Mouse (Mus musculus): ENCODE measurements at regions not wholly inside any gene's neighbourhood (a gene's known extent, or its start where the extent isn't known, plus 50 kb on each side); places are given as distances from the start of the nearest gene placed in this dataset.
"Not testable (repeated sequence)": the region's sequence is repeated elsewhere in the genome, so short reads cannot be mapped to it uniquely, and the experiment has no call there.

DNA sequence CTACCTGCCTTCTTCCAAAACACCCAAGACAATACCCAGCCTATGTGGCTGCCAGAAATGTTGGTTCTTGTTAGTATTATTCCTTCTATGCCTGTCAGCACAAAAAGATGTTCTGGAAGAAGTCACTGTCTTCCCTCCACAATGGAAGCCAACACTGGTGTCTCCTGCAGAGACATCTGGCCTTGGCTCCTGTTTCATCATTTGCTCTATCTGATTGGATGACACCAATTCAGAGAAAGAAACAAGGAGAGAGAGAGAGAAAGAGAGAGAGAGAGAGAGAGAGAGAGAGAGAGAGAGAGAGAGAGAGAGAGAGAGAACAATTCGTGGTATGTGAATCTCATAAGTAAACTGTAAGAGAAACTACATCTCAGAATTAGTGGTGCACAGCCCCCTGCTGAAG is 218.9 kb upstream of the Klf3 start:
- no peak for DNase-seq (ENCODE audit: low read depth, low spot score)

DNA sequence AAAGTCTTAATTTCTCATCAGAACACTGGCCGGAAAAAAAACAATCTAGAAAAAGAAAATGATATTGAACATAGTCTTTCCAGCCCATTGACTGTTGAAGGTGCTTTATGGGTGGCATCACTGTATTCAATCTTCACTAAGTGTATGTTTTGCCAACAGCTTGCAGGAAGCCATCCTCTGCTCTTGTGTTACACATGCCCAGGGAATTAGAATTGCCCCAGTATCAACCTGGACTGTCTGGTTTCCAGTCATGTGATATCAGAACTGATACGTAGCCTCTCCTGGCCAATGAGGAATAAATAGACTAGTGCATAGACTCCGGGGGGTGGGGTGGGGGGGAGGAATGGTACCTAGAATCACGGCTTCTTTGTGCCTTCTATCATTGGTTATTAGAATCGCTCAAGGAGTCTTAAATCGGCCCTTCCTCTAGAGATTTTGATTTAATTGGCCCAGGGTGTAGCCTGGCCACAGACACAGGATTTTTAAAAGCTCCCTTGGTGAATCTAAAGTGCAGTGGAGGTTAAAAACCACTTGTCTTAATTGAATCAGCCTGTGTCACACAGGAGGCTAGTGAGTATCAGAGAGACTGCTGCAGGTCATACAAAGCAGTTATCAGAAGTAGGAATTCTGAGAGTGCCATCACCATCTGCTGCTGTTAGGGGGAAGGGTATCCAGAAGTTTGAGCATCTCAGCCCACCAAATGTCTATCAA is 218.0 kb upstream of the Klf3 start:
- DNase-seq (ENCODE audit: low read depth, low spot score), result no peak

DNA sequence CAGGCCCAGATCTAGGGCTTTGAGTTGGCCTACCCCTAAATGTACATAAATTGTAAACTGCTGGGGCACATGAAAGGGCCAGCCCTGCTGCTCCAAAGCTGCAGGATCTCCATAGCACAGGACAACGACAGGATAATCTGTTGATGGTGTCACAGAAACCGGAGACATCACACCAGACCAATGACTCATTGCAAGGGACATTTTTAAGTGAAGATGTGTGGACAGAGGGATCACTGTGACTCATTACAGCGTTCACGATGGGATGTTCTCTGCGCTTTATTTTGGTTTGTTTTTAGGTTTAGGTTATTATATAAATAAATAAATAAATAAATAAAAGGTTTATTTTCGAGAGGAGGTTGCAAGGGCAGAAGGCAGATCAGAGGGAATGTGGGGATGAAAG is 216.9 kb upstream of the Klf3 start:
- DNase-seq (ENCODE audit: low read depth, low spot score), result no peak

DNA sequence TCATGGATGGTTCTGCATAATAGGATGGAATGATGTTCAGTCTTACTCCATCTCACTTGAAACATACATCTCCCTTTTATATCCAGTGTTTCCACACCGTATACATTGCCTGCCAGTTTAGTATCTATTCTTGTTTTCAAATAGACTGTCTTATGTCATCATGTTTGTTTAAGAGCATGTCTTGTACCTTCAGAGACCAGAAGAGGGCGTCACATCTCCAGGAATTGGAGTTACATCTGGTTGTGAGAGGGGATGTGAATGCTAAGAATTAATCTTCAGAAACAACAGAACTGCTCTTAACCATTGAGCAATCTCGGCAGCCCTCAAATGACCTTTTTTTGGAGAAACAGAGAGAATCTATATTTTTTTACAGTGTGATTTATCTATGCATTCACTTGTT is 216.3 kb upstream of the Klf3 start:
- no peak for DNase-seq (ENCODE audit: low read depth, low spot score)

DNA sequence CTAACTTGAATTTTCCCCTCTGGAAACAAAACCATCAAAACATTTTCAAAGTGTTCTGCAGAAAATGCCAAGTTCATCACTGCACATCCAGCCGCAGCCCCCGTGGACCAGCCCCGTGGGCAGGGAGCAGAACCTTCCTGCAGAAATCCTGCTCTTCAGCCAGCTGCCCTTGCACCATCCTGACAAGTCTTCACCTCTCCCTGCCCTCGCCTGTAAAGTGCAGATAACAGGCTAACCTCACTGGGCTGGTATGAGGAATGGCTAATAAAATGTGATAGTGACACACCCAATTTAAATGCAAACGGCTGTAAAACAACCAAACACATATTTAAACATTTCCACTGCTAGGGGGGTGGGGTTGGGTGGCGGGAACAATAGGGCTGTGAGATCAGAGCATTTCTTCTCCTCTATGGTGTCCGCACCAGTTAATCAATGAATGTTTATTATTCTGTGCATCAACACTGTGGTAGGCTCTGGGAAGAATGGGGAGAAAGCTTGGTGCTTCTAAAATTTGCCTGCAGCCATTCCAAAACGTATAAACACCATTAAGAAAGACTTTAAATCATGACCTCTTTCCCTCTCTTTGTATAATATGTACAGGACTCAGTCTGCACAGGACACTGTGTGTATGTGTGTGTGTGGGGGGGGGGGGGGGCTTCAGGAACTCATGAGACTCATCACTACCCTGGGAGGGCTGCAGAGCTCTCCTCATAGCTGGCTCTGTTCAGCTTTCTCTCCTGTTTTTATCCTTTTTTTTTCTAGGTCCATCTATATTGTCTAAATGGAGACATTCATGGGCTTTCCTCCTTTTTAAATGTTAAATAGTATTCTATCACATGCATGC is 215.1 kb upstream of the Klf3 start:
- peak; percentile 78 for DNase-seq (ENCODE audit: low read depth, low spot score)

DNA sequence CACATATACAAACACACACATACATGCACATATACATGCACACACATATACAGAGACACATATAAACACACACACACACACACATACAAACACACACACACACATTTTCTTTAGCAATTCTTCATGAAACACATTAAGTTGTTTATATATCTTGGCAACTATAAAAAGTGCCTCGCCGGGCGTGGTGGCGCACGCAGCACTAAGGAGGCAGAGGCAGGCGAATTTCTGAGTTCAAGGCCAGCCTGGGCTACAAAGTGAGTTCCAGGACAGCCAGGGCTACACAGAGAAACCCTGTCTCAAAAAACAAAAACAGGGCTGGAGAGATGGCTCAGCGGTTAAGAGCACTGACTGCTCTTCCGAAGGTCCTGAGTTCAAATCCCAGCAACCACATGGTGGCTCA is 214.4 kb upstream of the Klf3 start:
- DNase-seq (ENCODE audit: low read depth, low spot score), result not testable (repeated sequence)

DNA sequence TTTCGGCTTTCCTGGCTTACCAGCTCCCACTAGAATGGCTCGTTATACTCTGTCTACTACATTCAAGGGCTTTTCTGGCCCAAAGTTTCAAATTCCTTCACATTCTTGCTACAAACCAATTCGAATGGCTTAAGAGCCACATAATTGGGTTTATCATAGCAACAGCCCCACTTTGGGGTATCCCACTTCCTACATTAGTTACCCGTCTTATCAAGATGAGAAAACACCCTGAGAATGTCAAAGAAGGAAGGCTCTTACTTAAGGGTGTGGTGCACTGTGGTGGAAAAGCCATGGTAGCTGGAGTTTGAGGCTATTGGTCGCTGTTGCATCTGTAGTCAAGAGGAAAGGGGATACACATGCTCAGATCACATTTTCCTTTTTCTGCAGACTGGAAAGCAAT is 213.2 kb upstream of the Klf3 start:
- no peak for DNase-seq (ENCODE audit: low read depth, low spot score)

DNA sequence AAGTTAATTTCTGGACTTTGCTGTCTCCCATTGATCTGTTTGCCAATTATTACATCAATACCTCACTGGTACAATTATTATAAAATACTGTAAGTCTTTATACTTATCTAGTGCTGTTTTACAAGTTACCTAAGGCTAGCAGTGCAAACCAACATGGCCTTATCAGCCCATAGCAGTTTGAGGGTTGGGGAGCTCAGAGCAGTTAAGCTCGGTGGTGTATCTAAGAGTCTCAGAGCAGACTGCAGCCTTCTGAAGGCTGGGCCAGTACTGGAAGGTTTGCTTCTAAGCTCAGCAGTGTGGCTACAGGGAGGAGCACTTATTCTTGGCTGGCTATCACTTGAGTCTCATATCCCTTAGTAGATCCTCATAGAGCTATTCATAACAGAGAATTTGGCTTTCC is 212.4 kb upstream of the Klf3 start:
- peak; percentile 76 for DNase-seq (ENCODE audit: low read depth, low spot score)

DNA sequence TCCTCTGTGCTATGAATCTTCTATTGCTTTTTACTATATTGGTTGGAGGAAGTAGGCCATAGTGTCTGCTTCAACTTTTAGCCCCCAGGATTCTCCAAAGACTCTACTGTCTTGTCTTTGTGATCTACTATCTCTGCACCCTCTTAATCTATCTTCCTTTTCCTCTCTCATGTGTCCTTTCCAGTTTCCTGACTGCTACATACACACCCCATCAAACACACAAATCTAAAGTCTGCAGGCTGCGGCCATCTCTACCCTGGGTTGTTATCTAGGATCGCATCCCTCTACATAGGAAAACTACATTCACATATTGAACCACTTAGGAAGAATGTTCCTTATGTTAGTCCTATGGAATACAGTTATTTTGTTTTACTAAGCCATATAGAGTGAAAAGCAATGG is 211.4 kb upstream of the Klf3 start:
- no peak for DNase-seq (ENCODE audit: low read depth, low spot score)

DNA sequence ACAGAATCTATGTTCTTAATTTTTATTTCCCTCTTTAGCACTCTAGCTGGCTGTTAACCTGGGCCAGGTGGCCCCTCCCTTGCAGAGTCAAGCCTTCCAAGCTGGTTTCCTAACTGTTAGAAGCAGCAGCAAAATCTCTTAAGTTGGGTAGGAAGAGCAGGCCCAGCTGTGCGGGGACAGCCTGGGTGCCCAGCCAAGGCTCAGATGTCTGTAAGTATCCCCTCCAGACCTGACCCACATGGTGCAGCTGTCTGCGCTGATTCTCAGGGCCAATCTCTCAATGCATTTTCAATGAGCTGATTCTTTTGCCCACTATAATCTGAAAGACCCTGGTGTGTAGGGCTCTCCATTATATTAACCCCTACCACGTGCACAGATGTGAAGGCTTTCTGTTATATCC is 208.0 kb upstream of the Klf3 start:
- no peak for DNase-seq (ENCODE audit: low read depth, low spot score)

DNA sequence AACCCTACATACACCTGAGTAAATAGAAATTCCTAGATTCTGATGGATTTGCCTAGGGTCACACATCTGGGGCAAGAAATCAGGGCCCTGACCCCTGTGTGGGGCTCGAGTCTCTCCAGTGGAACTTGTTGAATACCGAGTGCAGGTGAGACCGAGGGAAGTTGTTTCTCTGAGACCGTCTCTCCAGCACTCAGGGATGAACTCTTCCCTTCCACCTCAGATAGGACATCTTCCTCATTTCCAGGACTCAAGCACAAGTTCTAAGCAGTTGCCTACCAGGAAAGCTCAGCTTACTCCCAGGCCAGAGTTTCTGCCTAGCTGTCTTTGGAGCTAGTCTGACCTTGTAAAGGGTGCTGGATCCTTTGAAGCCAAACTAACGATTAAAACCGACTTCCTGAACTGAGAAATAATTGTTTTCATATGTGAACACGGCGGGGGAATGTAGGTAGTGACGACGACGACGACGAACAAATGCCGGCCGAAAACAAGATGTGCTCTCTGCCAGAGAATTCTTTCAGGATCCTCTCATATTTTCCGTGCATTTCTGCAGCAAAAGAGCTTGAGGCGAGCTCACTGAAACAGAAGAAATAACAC is 207.3 kb upstream of the Klf3 start:
- DNase-seq (ENCODE audit: low read depth, low spot score), result no peak

DNA sequence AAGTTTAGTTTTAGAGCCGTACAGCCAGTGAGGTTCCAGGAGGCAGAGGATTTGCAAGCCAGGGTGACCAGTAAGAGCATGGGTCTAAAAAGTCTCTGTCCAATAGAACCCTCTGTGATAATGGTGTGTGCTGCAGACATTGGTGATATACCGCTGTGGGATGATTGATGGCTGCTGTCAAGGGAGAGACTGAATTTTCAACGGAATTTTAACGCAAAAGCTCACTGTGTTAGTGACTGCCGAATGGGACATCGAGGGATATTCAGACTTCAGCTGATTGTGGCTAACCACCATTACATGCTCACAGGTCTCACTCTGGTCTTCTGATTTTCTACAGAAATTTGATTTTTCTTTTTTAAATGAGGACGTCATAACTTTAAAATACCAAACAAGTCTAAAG is 206.2 kb upstream of the Klf3 start:
- DNase-seq (ENCODE audit: low read depth, low spot score), result no peak

DNA sequence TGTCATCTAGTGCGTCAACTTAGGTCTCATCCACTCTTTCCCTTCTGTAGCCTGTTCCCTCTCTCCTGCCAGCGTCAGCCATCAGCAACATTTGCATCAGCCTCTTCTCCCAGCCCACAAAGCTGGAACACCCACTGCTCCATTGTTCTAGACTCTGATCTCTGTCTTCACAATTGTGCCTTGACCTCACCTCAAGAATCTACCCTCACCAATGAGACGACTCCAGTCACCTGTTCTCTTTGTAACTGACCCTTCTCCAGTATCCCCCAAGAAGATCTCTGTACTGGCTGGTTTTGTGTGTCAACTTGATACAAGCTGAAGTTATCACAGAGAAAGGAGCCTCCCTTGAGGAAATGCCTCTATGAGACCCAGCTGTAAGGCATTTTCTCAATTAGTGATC is 205.7 kb upstream of the Klf3 start:
- no peak for DNase-seq (ENCODE audit: low read depth, low spot score)

DNA sequence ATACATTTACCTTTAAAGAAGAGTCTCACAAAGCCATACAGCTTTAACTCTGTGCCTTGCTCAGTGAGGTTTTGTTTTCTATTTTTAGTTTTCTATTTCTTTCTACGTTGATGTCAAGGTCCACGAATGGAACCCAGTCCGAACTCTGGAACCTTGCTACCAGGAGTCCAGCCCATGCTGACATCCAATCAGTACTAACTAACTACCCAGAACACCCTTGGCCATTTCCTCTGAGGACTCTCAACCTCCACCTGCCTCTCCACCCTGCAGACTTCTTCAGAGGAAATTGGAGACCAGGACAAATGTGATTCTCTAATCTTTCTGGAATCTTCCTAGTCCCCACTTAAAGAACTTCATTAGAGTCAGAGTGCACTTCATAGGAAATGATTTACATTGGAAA is 204.6 kb upstream of the Klf3 start:
- no peak for DNase-seq (ENCODE audit: low read depth, low spot score)

DNA sequence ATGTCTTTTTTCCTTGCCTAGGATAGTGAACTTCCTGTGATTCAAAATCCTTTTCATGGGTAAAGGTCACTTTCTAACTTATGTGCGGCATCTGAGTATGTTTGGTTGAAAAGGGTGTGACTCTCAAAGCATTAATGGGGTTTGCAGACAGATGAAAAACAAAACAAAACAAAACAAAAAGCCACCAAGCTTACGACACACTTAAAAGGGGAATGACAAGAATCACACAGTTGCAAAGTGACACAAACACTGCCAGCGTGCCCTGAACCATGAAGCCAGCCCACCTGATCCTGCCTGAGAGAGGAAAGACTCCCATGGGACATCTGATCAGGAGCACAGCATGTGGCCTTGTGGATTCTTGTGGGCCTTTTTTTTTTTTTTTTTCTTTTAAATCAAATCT is 204.2 kb upstream of the Klf3 start:
- no peak for DNase-seq (ENCODE audit: low read depth, low spot score)

DNA sequence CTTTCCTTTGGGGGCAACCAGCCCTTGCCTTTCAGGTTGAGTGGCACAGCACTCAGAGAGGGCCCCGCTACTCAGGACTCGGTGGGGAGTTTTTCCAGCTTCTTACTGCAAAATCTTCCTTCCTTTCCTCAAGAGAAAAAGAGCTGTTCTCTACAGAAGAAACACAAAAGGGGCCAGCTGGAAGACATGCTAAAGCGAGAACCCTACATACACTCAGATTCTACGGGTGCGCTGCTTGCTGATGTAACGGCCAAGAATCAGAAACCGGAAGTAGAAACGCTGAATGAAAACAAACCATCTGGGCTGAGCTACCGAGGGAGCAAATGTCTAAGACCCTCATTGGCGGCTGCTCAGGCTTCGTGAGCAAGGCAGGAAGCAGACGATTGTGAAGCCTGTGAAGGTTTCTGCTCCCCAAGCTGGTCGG is 203.3 kb upstream of the Klf3 start:
- no peak for DNase-seq (ENCODE audit: low read depth, low spot score)

DNA sequence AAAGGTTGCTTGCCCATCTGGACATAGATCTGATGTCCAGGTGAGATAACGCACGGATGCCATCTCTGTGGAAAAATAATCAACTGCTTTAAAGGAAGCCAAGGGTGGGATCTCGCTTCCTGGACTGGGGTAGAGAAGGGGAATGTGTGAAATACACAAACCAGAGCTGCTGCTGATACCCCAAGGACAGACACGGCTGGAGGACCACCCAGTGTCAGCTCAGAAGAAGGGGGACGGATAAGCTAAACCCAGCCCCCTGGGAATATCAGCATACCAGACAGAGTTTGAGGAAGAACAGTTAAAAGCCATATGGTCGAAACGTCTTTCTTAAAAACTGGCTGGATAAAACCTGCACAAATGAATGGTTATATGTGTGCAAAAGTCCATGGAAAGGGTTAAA is 202.8 kb upstream of the Klf3 start:
- DNase-seq (ENCODE audit: low read depth, low spot score), result no peak

DNA sequence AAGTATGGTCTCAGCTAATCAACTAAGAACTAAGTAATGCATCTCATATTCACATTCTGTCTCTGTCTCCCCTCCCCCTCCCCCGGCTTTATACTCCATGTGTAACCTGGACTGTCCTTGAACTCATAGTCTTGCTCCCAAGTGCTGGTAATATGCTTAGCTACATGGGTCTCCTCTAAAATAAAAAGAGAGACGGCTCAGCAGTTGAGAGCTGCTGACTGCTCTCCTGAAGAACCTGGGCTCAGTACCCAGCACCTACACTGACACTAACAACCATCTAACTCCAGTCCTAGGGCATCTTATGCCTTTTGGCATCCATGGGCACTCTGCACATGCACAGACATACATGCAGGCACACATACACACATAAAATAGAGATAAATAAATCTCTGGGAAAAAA is 202.4 kb upstream of the Klf3 start:
- no peak for DNase-seq (ENCODE audit: low read depth, low spot score)

DNA sequence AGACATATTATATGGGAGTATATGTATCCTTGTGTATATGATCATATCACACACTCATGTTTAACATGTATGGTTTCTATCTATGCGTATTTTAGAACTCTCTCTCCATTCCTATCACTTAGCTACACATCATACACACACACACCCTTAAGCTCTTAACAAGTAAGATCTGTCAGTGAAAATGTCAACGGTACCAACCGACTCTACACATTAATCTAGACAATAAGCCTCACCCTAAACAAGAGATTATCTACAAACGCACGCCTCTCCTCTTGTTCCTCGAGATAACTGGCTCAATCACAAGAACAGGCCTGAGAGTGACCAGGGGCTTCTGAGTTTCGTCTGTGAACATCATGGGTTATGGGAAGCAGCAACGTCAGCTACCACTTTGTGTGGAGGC is 201.9 kb upstream of the Klf3 start:
- no peak for DNase-seq (ENCODE audit: low read depth, low spot score)

DNA sequence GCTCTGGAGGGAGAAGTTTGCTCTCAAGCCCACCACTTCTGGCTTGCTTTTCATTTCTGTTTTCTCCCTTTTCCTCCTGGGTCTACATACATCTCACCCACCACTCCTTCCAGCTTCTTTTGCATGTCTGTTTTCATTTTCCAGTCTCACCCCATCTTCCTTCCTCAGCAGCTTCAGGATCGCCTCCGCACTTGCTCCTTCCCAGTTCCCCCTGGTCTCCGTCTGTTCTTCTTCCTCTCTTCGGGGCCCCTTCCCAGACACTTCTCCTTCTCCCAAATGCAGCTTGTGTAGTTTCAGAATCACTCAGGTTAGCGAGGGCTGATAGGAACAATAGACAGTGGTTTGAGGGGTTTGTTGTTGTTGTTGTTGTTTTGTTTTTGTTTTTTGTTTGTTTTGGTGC is 201.4 kb upstream of the Klf3 start:
- no peak for DNase-seq (ENCODE audit: low read depth, low spot score)

DNA sequence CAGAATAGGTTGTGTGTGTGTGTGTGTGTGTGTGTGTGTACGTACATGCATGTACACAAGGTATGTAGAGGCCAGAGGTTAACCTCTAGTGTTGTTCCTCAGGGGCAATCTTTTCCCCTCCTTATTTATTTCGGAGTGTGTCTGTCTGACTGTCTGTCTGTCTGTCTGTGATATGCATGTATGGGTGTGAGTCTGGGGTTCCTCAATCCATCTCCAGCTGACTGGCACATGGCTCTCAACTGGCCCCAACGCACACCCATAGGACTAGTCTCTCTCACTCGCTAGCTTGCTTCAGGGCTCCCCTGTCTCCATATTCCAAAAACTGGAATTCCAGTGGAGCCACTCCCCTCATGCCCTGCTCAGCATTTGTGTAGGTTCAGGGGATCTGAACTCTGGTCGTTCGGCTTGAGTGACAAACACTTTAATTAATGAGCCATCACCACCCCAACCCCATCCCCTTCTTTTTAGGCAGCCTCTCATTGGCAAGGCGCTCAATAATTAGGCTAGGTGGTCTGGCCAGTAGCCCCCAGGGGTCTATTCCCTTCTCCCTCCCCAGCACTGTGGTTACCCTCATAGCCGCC is 200.7 kb upstream of the Klf3 start:
- no peak for DNase-seq (ENCODE audit: low read depth, low spot score)

DNA sequence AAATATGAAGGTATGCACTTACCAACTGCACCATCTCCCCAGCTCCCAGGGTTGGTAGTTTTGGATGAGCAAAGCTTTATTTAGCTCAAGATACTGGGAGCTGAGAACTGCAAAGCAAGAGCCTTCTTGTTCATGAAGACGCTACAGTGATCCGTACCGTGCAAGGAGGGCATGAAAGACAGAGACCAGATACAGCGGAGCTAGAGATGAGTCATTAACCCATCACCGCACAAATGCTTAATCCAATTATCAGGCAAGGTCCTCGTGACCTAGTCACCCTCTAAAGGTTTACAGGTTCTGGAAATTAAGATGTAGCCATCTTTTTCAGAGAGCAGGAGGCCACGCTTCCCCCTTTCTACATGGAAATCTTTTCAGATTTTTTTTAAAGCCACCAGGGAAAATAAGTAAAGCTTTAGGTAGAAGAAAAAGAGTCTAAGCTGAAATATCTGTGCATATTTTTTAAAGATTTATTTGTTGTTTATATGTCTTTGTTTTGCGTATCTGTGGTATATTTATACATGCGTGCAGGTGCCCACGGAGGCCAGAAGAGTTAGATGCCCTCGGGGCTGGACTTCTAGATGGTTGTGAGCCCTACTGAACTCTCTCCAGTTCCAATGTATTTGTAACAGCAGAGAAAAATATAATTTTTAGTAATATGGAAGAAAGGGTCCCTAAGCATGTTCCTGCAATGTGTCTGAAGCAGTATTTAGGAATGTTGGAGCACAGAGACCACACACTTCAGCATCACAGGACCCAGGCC is 200.0 kb upstream of the Klf3 start:
- no peak for DNase-seq (ENCODE audit: low read depth, low spot score)
